Mouse (Mus musculus) stomach, postnatal 0 days (tissue): Measurements from ENCODE around the gene Chrna10. TPM values are rescaled to one million over a fixed set of nuclear protein-coding genes. Genes with fewer than 3 reads are reported as not detected.

Source experiments
- ATAC-seq: fragments of 200-750 bp; cut with Nextera tagmentation; 2 replicates; pipeline ENCODE4 v1.8.0; 2017; ENCODE audit not compliant: low FRiP score, low TSS enrichment
- DNase-seq: peaks from one replicate; pipeline ENCODE4 v3.0.0-alpha.2; 2016; ENCODE audit warnings: low spot score
- H3K27ac ChIP-seq: fragments of 300-500 bp; sonication (generic); replicated peaks from 2 replicates; pipeline ENCODE4 v1.5.1; 2014; ENCODE audit warnings: mild to moderate bottlenecking, control low read depth
- H3K27me3 ChIP-seq: fragments of 300-500 bp; sonication (generic); 2 replicates; pipeline ENCODE4 v1.6.1; 2014; ENCODE audit warnings: low read length; ENCODE audit not compliant: control insufficient read depth, insufficient read depth
- H3K36me3 ChIP-seq: fragments of 300-500 bp; sonication (generic); 2 replicates; pipeline ENCODE4 v1.6.1; 2014; ENCODE audit warnings: low read length, mixed read lengths; ENCODE audit not compliant: control insufficient read depth, insufficient read depth
- H3K4me1 ChIP-seq: fragments of 300-500 bp; sonication (generic); replicated peaks from 2 replicates; pipeline ENCODE4 v1.6.1; 2014; ENCODE audit warnings: antibody characterized with exemption; ENCODE audit not compliant: control insufficient read depth, insufficient read depth
- H3K4me2 ChIP-seq: fragments of 300-500 bp; sonication (generic); replicated peaks from 2 replicates; pipeline ENCODE4 v1.6.1; 2014; ENCODE audit warnings: low read depth, mild to moderate bottlenecking, control low read depth, moderate library complexity
- H3K4me3 ChIP-seq: fragments of 300-500 bp; sonication (generic); 2 replicates; pipeline ENCODE4 v1.5.1; 2014; ENCODE audit warnings: low read depth, low read length, control low read depth
- H3K9ac ChIP-seq: fragments of 300-500 bp; sonication (generic); 2 replicates; pipeline ENCODE4 v1.6.1; 2014; ENCODE audit warnings: mild to moderate bottlenecking, low read length, control low read depth, mixed read lengths
- H3K9me3 ChIP-seq: fragments of 300-500 bp; sonication (generic); 2 replicates; pipeline ENCODE4 v1.6.1; 2016; ENCODE audit warnings: low read length; ENCODE audit not compliant: control insufficient read depth
- CTCF ChIP-seq: IDR thresholded peaks from 2 replicates; pipeline ENCODE4 v1.5.1; 2016; ENCODE audit warnings: antibody characterized with exemption, low read depth, mild to moderate bottlenecking, moderate library complexity
- EP300 ChIP-seq: optimal IDR thresholded peaks from 2 replicates; pipeline ENCODE3; 2016; ENCODE audit warnings: antibody characterized with exemption
- WGBS: fragments of 180-500 bp; shearing (Covaris S2); extraction: QIAGEN DNeasy Blood & Tissue Kit; methylation state at CpG from one replicate; pipeline ENCODE4 v1.1.7; 2014; 5-methylcytosine and 5-hydroxymethylcytosine counted together
- polyA plus RNA-seq: library from polyadenylated mRNA; unstranded; fragments of >200 nt; fragmentation: Nextera tagmentation; extraction: Ambion mirVana; gene quantifications from 2 replicates; pipeline ENCODE4 v1.2.1, GENCODE M21; 2015

The Chrna10 gene
- 0.04 TPM in 1 of 2 replicates, not detected in the other for polyA plus RNA-seq

DNA sequence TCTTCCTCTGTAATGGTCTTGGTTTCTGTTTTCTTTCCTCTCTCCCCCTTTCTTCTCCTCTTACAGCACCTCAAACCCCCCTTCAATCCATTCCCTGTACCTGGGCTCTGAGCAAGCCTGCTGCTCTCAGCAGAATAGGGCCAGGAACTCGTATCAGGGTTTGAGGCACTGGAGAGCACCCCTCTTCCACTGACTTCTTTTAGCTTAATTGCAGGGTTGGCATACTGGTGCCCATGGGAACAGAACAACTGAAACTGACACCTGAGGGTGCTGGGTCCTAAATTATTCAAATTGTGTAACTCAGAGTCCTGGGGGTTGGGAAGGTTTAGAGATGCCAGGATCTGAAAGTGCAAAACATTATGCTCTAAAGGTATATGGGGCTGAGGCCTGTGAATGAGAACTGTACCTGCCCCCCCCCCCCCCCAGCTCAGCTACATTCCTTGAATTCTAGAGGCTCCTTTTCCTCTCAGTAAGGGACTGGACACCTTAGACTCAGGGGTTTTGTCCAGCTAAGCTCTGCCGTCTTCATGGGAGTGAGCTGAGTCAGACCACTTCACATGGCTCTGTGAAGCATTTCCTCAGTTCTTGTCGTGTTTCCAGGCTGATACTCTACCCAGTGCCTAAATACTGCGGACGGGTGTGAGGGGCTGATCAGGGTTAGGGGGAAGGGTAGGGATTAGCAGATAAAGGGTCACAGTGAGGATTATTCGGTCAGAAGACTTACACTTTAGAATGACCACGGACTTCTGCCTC lies at the start of gene Chrna10:
Gene Chrna10 (minus strand): TSS at position 250 of the 753 bp plus-strand sequence.
- no peak for ATAC-seq
- no peaks in the 10 kb centered on the region for H3K4me1 ChIP-seq

DNA sequence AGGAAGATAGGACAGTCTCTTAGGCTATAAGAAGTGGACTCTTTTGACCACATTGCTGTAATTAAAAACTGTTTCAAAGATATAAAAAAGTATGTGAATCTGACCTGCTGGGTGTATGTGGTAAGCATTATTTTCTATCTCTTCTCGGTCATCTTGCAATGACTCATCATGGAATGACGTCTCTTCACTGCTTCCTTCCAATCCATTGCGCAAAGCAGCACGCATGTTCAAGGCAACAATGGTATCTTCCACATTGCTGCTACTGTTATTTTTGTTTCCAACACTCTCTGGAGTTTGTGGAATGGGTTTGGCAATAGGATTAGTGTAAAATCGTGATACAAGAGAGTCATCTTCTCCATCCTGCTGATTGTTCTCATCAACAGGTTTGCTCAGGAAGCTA lies 37.1 kb upstream of the Chrna10 start:
- Histone ChIP-seq H3K4me2 (no peak overlapping the region), H3K4me3 (no peak overlapping the region), H3K9me3 (no peaks in the 10 kb centered on the region), H3K27ac (no peak overlapping the region), H3K36me3 (peaks cover 22% of the 10 kb centered on the region), H3K27me3 (no peaks in the 10 kb centered on the region), H3K4me1 (no peaks in the 10 kb centered on the region), H3K9ac (no peak overlapping the region)
- DNase-seq (no peak), ATAC-seq (no peak)
- TF ChIP-seq CTCF = no peak
- TF ChIP-seq EP300 = no peak
- 87% methylated on average over 5 of the region's 5 CpGs for WGBS

More for the DNA sequence above, at the start of gene Chrna10:
- H3K4me2 ChIP-seq = no peak within 1 kb of the TSS
- WGBS = 38% methylated on average over 7 of the region's 7 CpGs
- DNase-seq = no peak
- no peaks in the 10 kb centered on the region for H3K9me3 ChIP-seq
- H3K27ac ChIP-seq = no peak within 1 kb of the TSS
- H3K4me3 ChIP-seq = no peak within 1 kb of the TSS
- no peak within 1 kb of the TSS for H3K9ac ChIP-seq
- no peaks in the 10 kb centered on the region for H3K27me3 ChIP-seq
- no peak for TF ChIP-seq EP300
- TF ChIP-seq CTCF = no peak
- H3K36me3 ChIP-seq = peaks cover 7% of the 10 kb centered on the region

DNA sequence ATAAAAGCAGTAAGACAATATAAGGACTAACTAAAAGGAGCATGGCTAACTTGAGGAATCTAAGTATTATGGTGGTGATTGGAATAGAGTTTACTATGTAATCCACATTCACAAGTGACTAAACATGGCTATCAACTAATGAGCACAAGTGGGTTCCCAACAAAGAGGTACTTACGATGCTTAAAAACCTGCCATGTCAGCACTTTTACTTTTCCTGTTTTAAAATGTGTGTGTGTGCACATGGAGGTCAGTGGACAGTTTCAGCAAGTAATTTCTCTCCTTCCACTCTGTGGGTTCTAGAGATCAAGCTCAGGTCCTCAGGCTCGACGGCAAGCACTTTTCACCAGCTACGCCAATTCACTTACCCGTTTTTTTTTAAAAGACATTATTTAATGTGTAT lies 21.3 kb upstream of the Chrna10 start:
- Histone ChIP-seq H3K27me3 (no peaks in the 10 kb centered on the region), H3K36me3 (peaks cover 20% of the 10 kb centered on the region), H3K9ac (no peak overlapping the region), H3K4me1 (no peaks in the 10 kb centered on the region), H3K4me3 (no peak overlapping the region), H3K9me3 (no peaks in the 10 kb centered on the region), H3K27ac (no peak overlapping the region), H3K4me2 (no peak overlapping the region)
- no peak for TF ChIP-seq CTCF
- TF ChIP-seq EP300 = no peak
- no peak for ATAC-seq
- DNase-seq = no peak
- 99% methylated on average over 5 of the region's 5 CpGs for WGBS

DNA sequence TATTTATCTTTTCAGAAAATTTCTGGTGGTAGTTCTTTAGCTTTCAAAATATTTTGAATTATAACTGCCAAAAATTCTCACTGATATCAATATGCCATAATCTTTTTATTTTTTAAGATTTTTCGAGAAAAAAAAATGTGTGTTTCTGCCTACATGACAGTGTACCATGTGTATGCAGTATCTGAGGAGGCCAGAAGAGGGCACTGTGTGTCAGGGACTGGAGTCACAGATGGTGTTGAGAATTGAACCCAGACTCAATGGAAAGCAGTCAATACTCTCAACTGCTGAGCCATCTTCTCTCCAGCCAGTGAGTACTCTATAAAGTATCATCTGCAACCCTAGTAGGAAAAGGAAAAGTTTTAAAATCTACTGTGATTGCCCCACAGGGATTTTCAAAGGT lies 20.8 kb upstream of the Chrna10 start:
- peaks cover 21% of the 10 kb centered on the region for H3K36me3 ChIP-seq
- no peaks in the 10 kb centered on the region for H3K9me3 ChIP-seq
- no peak overlapping the region for H3K9ac ChIP-seq
- no peak overlapping the region for H3K27ac ChIP-seq
- no peaks in the 10 kb centered on the region for H3K4me1 ChIP-seq
- no peaks in the 10 kb centered on the region for H3K27me3 ChIP-seq
- 96% methylated on average over 1 of the region's 1 CpGs for WGBS
- H3K4me2 ChIP-seq = no peak overlapping the region
- ATAC-seq (no peak), DNase-seq (peak; percentile 32)
- H3K4me3 ChIP-seq = no peak overlapping the region
- TF ChIP-seq CTCF (peak; percentile 70), EP300 (no peak)

DNA sequence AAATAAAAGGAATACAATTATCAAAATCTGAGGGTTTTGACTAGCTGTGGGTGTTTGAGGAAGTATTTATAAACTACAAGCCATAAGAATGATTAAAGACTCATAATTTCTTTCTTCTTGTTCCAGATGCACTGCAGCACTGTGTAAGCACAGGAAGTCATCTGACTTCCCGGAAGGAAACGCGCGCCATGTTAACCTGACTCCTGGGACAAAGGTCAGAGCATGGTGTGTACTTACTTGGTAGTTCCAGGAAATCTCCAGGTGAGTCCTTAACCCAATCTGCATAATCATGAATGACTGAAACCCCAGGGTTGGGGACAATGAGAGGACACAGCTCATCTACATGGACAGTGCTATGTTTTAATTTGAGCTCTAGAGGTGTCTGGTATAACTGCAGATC lies 15.8 kb upstream of the Chrna10 start:
- Histone ChIP-seq H3K36me3 (peaks cover 38% of the 10 kb centered on the region), H3K4me2 (no peak overlapping the region), H3K9me3 (no peaks in the 10 kb centered on the region), H3K27me3 (no peaks in the 10 kb centered on the region), H3K27ac (no peak overlapping the region), H3K9ac (no peak overlapping the region), H3K4me1 (no peaks in the 10 kb centered on the region), H3K4me3 (no peak overlapping the region)
- TF ChIP-seq CTCF = no peak
- no peak for TF ChIP-seq EP300
- 64% methylated on average over 4 of the region's 4 CpGs for WGBS
- DNase-seq (peak; percentile 38), ATAC-seq (peak; percentile 80)

DNA sequence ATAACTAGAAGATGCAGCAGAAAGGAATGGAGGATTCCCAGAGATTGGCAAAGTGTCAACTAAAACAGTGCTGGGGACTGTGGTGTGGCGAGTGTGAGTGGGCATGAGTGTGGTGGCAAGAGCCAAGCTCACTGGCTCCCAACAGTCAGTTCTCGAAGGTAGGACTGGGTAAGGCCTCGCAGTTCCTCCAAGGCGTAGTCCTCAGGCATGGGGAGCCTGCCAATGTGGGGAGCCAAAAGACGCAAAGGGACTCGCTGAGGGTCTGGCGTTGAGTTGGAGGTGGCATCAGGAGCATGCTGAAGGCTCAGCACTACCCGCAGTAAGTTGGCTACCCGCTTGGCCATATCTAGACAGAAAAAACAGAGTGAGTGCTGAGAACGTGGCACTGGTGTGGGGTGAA lies 3.7 kb upstream of the Chrna10 start:
- Histone ChIP-seq H3K9ac (no peak overlapping the region), H3K36me3 (peaks cover 31% of the 10 kb centered on the region), H3K27ac (no peak overlapping the region), H3K4me1 (no peaks in the 10 kb centered on the region), H3K9me3 (no peaks in the 10 kb centered on the region), H3K27me3 (no peaks in the 10 kb centered on the region), H3K4me3 (no peak overlapping the region), H3K4me2 (no peak overlapping the region)
- 95% methylated on average over 10 of the region's 10 CpGs for WGBS
- no peak for DNase-seq
- ATAC-seq = no peak
- TF ChIP-seq EP300 (no peak), CTCF (no peak)
